Mouse (Mus musculus): ENCODE results near the gene Atp8b3.
A peak's percentile ranks its signal among the peaks of the same experiment; 100 is the strongest.

The Atp8b3 gene

GRCm38 (mm10) chr10:80566375-80567092 is 27.6 kb upstream of the Atp8b3 start:
- DNase-seq: peak; percentile 91 to 93

DNA sequence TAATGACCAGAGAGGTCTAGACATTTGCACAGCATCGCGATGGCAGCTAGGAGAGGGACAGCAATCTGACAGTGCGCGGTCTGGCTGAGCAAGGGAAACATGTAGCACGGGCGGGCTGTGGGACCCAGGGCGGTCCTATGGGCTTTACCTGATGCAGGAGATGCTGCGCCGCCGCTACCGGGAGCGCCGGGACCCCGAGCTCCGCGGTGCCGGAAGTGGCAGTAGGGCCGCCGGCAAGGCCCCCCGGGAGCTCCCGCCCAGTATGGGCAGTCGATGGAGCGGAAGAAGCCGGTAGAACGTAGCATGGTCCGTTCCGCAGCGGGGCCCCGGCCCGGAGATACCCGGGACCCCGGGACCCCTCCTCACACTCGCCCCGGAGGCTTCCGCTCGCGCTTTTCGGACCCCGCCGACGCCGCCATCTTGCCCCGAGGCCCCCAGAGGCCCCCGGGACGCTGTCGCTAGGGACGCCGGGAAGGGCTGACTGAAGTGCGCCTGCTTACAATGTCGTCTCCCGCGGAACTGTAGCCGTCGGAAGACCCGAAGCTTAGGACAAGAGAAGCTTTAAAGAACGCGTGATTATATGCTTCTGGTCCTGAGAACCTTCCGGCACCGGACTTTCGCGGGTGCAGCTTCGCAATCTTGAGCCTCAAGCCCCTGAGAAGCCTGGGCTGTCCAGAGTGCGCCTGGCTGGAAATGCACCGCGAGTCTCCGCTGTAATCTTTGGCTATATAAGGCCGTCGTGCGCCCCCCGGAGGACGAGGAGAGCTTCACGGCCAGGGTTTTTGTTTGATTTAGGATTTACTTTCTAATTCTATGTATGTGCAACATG is 22.4 kb upstream of the Atp8b3 start, which contains the start of gene Rexo1:
Gene Rexo1, minus strand, starts transcription at position 445 of the 829 bp plus-strand sequence.
- peak; percentile 94 for DNase-seq

- DNase-seq: no peak
Measured at GRCm38 (mm10) chr10:80560621-80561020, 21.7 kb upstream of the Atp8b3 start.

DNA sequence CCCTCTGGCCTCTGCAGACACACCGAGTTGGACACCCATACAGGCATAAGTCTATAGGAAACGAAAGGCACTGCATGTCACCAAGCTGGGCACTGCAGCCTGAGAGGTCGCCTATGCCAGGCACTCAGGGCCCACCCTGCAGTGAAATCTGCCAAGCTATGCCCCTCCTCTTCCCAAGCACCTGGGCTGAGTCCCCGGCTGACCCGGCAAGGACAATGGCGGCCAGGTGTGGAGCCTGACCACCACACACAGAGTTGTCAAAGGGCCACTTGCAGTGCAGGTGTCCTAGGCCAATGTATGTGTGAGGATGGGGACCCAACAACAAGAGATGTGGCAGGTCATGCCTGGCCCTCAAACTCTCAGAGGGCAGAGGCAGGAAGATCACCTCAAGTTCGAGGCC is 20.5 kb upstream of the Atp8b3 start:
- no peak for DNase-seq

DNA sequence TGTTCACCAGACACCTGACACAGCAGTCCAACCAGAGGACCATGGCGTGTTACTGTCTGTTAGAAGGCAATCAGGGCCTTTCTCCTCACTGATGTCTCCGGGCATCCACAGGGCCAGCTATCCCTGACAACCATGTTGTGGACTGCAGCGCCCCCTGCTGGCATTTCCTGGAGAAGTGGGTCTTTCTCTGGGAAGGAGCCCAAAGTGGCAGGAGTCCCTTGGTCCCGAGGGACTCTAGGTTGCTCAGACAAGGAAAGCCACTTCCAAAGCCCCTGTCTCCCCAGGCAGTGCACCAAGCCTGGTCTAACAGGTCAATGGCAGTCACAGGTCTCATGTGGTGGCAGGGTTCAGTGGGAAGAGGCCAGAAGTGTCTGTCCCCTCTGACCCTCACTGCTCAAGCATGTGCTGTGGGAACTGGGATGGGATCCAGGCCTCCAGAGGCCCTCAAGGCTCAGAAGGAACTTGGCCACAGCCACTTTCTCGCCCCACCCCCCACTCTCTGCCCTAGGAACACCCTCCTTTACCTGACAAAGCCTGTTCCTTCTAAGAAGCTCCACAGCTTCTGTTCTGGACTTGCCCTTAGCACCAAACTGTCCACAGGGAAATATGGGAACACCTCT is 18.5 kb upstream of the Atp8b3 start:
- peak; percentile 77 to 84 for DNase-seq

DNA sequence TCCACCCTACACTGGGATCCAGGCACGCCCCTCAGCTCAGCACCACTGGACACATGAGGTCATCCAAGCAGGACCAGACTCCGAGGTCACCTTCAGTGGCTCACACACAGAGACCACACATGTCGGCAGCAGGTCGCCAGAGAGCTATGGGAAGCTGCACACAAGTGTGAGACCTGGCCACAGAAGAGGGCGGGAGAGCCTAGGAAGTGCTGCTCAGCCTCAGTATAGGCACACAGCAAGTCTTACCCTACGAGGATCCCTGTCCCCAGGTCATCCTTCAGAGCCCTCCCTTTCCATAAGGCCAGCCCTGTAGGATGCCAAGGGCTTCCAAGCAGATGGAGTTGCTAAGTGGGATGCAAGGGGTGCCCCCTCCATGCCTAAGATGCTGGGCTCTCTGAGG is 15.1 kb upstream of the Atp8b3 start:
- no peak for DNase-seq

- no peak for DNase-seq
Measured at GRCm38 (mm10) chr10:80553575-80553974, 14.7 kb upstream of the Atp8b3 start.

GRCm38 (mm10) chr10:80552364-80552763 is 13.4 kb upstream of the Atp8b3 start:
- no peak for DNase-seq

DNA sequence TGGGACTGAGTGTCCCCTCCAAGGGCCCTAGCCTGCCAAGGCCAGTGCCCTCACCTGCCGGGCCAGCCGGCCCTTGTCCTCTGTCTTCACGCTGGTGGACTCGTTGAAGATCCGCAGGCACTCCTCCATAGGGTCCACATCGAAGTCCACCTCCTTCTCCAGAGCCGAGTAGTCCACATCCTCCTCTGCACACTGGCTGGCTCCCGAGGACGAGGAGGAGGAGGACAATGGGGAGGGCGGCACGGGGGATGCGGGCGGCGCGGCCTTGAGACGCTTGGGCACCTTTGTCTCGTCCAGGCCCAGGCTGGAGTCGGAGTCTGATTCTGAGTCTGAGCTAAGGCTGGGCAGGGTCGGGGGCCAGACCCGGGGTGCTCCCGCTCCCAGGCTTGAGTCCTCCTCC is 10.4 kb upstream of the Atp8b3 start:
- no peak for DNase-seq

DNA sequence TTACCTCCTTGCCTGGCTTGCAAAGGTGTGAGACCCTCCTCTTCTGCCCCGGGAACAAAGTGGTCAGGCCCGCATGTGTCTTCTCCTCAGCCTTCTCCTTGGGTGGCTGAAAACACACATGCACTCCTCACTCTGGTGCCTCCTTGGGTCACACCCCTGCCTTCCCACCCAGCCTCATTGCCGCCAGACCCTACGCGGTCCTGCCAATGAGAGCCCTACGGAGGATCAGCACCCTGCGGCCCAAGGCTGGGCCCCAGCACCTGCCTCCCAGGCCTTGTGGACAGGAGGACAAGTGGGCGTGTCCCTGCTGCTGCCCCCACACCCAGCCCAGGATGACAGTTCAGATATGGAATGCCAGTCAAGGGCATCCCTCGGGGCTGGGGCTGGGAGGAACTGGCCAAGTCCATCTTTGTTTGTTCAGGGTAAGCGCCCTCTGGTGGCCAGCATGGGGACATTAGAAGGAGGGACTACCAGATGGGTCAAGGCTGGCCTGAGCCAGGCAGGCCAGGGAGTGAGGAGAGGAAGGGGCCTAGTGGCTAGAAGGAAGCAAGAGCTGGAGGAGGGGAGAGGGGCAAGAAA is 9.6 kb upstream of the Atp8b3 start:
- DNase-seq: peak; percentile 73 to 78

DNA sequence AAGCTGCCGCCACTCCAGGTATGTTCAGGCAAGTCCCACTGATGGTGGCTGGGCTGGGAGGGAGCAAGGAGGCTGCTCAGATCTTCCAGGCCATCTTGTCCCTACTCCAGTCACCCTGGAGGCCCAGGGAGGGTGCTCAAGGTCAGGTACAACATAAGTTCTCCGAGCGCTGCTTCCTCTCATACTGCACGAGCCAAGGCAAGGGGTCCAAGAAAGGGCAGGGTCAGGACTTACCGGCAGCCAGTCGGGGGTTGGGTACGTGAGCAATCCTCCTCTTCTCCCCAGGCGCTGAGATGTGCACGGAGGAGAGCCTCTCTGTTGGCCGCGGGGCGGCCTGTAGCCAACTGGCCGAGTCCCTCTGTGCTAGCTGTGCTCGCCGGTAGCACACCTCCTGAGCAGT is 8.6 kb upstream of the Atp8b3 start:
- DNase-seq: no peak

DNA sequence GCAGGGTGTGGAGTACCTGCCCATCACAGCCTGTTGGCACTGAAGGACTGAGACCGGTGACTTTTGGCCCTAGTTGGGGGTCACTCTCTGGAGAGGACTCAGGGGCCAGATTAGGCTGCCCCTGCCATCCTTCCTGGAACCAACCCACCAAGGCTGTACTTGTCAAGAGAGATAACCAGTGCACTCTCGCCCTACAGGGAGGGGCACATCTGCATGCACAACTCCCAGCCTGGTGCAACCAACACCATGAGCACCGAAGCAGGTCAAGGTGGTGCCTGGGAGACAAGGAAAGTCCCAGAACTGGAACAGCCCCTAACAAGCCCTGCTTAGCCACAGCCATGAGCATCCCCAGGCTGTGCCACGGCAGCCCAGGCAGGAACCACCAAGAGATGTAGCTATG is 8.0 kb upstream of the Atp8b3 start:
- no peak for DNase-seq

- DNase-seq: no peak
Measured at GRCm38 (mm10) chr10:80545590-80545989, 6.7 kb upstream of the Atp8b3 start.

DNA sequence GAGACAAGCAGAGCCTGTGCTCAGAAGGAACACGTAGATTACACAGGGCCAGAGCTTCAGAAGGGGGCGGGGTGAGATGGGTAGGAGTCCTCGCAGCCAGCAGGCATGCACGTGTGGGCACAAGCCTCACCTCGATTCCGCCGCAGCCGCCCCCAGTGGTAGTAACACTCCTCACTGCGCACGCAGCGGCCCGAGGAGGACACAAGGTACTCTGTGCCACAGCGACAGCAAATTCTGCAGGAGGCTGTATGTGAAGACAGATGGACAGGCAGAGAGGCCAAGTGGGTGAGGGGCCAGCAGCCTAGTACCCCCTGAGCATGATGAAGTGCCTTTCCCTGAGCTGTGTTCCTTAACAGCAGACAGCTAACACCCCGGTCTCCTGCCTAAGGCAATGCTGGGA is 4.9 kb upstream of the Atp8b3 start:
- DNase-seq: peak in 1 of 2 experiments; percentile 14

- DNase-seq: no peak
Measured at GRCm38 (mm10) chr10:80539493-80539892, 569 bp upstream of the Atp8b3 start.

GRCm38 (mm10) chr10:80538180-80538579 is 744 bp downstream of the Atp8b3 start:
- DNase-seq: no peak

DNA sequence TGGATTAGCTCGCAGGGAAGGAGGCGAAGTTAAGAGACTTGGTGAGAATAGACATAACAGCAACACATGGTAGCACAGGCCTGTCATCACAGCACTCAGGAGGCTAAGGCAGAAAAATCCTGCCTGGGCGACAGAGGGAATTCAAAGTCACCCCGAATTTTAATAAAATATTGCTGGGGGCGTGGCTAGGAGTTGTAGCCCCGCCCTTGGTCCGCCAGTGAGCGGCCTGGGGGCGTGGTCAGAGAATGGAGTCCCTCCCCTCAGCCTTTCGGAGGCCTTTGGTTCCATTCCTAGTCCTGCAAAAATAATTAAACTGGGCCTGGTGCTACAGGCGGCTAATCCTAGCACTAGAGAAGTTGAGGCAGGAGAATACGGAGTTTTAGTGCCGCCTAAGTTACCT is 3.2 kb downstream of the Atp8b3 start:
- DNase-seq: no peak

GRCm38 (mm10) chr10:80535071-80535470 is 3.9 kb downstream of the Atp8b3 start:
- no peak for DNase-seq

- no peak for DNase-seq
Measured at GRCm38 (mm10) chr10:80533704-80534103, 5.2 kb downstream of the Atp8b3 start.

DNA sequence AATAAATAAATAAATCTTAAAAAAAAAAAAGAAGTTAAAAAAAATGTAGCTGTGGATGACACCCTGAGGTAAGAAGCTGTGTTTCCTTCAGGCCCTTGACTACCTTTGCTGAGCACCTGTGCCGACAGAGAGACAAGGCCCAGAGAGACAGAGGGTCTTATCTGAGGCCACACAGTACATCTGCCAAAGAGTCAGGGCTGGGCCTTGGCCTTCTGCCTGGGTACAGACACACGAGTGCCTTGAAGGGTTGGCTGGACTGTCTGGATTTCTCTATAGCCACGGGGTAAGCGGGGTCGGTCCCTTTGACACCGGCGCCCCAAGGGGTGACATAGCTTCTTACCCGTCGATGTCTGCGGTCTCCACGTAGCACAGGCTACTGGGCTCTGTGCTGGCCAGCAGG is 6.1 kb downstream of the Atp8b3 start:
- no peak for DNase-seq

GRCm38 (mm10) chr10:80526172-80526571 is 12.8 kb downstream of the Atp8b3 start:
- no peak for DNase-seq

DNA sequence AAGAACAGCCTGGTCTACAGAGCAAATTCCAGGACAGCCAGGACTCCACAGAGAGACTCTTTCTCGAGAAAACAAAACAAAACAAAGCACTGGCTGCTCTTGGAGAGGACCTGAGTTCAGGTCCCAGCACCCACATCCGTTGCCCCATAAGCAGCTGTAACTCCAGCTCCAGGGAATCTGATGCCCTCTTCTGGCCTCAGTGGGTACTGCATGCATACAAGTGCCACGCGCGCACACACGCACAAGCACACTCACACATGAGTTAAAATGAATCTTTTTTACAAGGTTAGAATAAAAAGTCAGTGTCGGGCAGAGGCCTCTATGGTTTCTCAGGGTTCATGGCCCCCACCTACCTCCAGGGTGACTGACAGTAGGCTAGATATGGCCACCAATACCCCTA is 15.6 kb downstream of the Atp8b3 start:
- DNase-seq: no peak

DNA sequence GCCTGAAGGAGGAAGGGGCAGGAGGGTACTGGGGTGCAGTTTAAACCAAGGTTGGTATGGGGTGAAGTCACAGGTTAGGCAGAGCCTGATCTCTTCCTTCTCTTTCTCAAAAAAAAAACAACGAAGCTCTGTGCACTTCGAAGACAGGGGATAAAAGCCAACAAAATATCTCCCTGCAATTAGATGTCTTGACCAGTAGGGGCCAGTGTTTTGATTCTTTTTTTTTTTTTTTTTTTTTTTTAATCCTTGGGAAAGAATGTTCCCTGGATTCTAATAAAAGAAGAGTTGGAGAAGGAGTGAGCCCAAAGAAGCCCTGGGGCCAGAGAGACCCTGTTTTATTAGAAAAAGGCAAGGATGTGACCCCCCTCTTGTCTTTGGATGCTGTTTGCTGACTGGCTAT is 19.6 kb downstream of the Atp8b3 start:
- DNase-seq: no peak
